Comparison of ENCODE assay signal across 8 mouse cellular contexts in the genomic region with DNA sequence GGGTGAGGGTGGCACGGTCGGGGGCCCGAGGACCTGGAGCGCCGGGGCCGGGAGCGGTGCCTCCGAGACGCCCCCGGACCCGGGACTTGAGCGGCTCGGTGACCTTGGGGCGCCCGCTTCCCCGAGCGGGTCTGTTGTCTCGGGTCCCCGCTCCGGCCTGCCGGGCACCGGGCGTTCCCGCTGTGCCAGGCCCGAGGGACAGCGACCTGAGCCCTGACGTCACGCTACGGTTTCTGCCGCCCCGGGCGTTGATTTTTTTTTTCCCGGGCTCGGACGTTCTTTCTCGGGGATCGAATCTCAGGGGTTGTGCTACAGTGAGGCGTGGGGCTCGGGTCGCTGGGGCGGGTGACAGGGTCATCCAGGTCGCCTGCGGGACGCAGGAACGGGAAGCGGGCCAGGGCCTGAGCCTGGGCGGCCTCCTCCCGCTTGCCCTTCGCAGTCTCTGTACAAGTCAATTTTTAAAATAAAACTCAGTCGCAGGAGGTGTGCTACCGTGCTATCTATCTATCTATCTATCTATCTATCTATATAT. TPM values are rescaled to one million over a fixed set of nuclear protein-coding genes. Genes with fewer than 3 reads are reported as not detected.
DNase-seq lines count a peak whose midpoint lies in the region; ATAC-seq and TF ChIP-seq lines count a peak whose summit lies in the region.

A gene (minus strand): TSS at position 200 of the 532 bp plus-strand sequence.

- WGBS in hindbrain, embryonic 15.5 days: 1% methylated on average over 46 of the region's 51 CpGs
- under 1% methylated on average over 45 of the region's 51 CpGs for WGBS in liver, embryonic 14.5 days (ENCODE audit: insufficient replicate concordance)
- WGBS in stomach, embryonic 14.5 days: under 1% methylated on average over 51 of the region's 51 CpGs

- H3K9ac ChIP-seq in hindbrain, embryonic 15.5 days: peak within 1 kb of the TSS; percentile 96
- H3K9ac ChIP-seq in liver, embryonic 14.5 days (replicated peaks): peak within 1 kb of the TSS; percentile 89
- peak within 1 kb of the TSS; percentile 95 for H3K9ac ChIP-seq in stomach, embryonic 14.5 days (replicated peaks; ENCODE audit: low read depth, low read length)

- intact Hi-C loops in left cerebral cortex, adult 2 months (cut with DNase I): no loop called here

- H3K27me3 ChIP-seq in hindbrain, embryonic 15.5 days: no peaks in the 10 kb centered on the region
- H3K27me3 ChIP-seq in liver, embryonic 14.5 days (ENCODE audit: control insufficient read depth, insufficient read depth, low read length): no peaks in the 10 kb centered on the region
- H3K27me3 ChIP-seq in stomach, embryonic 14.5 days (ENCODE audit: control insufficient read depth, insufficient read depth, low read length): no peaks in the 10 kb centered on the region

- TF ChIP-seq CTCF in left cerebral cortex, adult 2 months (IDR thresholded peaks at IDR 0.05): no peak
- TF ChIP-seq CTCF in liver, embryonic 14.5 days (IDR thresholded peaks at IDR 0.05; ENCODE audit: low read depth): no peak

- TF ChIP-seq EP300 in liver, embryonic 14.5 days (IDR thresholded peaks at IDR 0.05; ENCODE audit: low read depth): no peak

- peak within 1 kb of the TSS; percentile 100 for H3K4me3 ChIP-seq in left cerebral cortex, adult 2 months
- peak within 1 kb of the TSS; percentile 99 for H3K4me3 ChIP-seq in hindbrain, embryonic 15.5 days
- peak within 1 kb of the TSS; percentile 86 to 95 for H3K4me3 ChIP-seq in liver, embryonic 14.5 days (ENCODE audit: insufficient read depth in 1 of 2, low read depth in 2 of 2, low read length in 2 of 2)
- H3K4me3 ChIP-seq in stomach, embryonic 14.5 days (ENCODE audit: low read depth, low read length): peak within 1 kb of the TSS; percentile 98

- H3K36me3 ChIP-seq in hindbrain, embryonic 15.5 days: peaks cover 31% of the 10 kb centered on the region
- peaks cover 33% of the 10 kb centered on the region for H3K36me3 ChIP-seq in liver, embryonic 14.5 days (replicated peaks; ENCODE audit: control insufficient read depth, insufficient read depth, low read depth)
- H3K36me3 ChIP-seq in stomach, embryonic 14.5 days (ENCODE audit: control insufficient read depth, insufficient read depth, low read length): peaks cover 28% of the 10 kb centered on the region

- H3K27ac ChIP-seq in left cerebral cortex, adult 2 months: peak within 1 kb of the TSS; percentile 95
- H3K27ac ChIP-seq in hindbrain, embryonic 15.5 days (replicated peaks): peak within 1 kb of the TSS; percentile 90
- peak within 1 kb of the TSS; percentile 86 for H3K27ac ChIP-seq in liver, embryonic 14.5 days
- peak within 1 kb of the TSS; percentile 85 for H3K27ac ChIP-seq in stomach, embryonic 14.5 days (ENCODE audit: low read length)

- H3K4me1 ChIP-seq in hindbrain, embryonic 15.5 days (replicated peaks): peaks cover 58% of the 10 kb centered on the region
- H3K4me1 ChIP-seq in liver, embryonic 14.5 days (replicated peaks; ENCODE audit: control insufficient read depth in 2 of 2, insufficient read depth in 2 of 2, low read length in 1 of 2): peaks cover 11 to 18% of the 10 kb centered on the region in 2 experiments
- H3K4me1 ChIP-seq in stomach, embryonic 14.5 days (ENCODE audit: control insufficient read depth, insufficient read depth, low read length): peaks cover 26% of the 10 kb centered on the region

- no peaks in the 10 kb centered on the region for H3K9me3 ChIP-seq in hindbrain, embryonic 15.5 days
- H3K9me3 ChIP-seq in liver, embryonic 14.5 days (ENCODE audit: control insufficient read depth, low read length): no peaks in the 10 kb centered on the region
- H3K9me3 ChIP-seq in stomach, embryonic 14.5 days (ENCODE audit: control insufficient read depth, low read depth, low read length): no peaks in the 10 kb centered on the region

- no peak for ATAC-seq in hindbrain, embryonic 15.5 days (ENCODE audit: low FRiP score, low read depth)
- ATAC-seq in liver, embryonic 14.5 days (ENCODE audit: insufficient read depth): peak; percentile 64
- ATAC-seq in stomach, embryonic 14.5 days (ENCODE audit: insufficient number of reproducible peaks, insufficient read depth, low FRiP score, low read depth): no peak; the same call in 1 of the 2 replicates

- DNase-seq in left cerebral cortex, adult 2 months (ENCODE audit: extremely low spot score in 1 of 2, low spot score in 2 of 2): no peak
- DNase-seq in left cerebral cortex, adult 11 months (ENCODE audit: low spot score): no peak
- peak; percentile 47 for DNase-seq in adrenal gland, postnatal 25 days
- DNase-seq in gastrocnemius, adult 18-20 months (ENCODE audit: low spot score): no peak
- no peak for DNase-seq in liver, embryonic 14.5 days (ENCODE audit: low read depth in 3 of 3, low spot score in 3 of 3)
- no peak for DNase-seq in cerebellum, postnatal 4 days (ENCODE audit: low spot score in 2 of 2)

- H3K4me2 ChIP-seq in hindbrain, embryonic 15.5 days: peak within 1 kb of the TSS; percentile 81
- peak within 1 kb of the TSS; percentile 99 for H3K4me2 ChIP-seq in liver, embryonic 14.5 days (ENCODE audit: low read depth)
- H3K4me2 ChIP-seq in stomach, embryonic 14.5 days (replicated peaks; ENCODE audit: low read depth, low read length): peak within 1 kb of the TSS; percentile 88

RNA-seq across cellular contexts. Expression of the gene that starts here (rescaled TPM):
- 10 to 100 TPM; 68.1 to 81.2 TPM for total RNA-seq in left cerebral cortex, adult 2 months (2021)
- 84.6 and 90.1 TPM in 2 replicates for total RNA-seq in adrenal gland, postnatal 25 days (2021)
- total RNA-seq in gastrocnemius, adult 18-20 months (2021): 10 to 100 TPM; 19.6 to 21.0 TPM
- 114 and 124 TPM in 2 replicates for polyA plus RNA-seq in hindbrain, embryonic 15.5 days (2015; fragmentation: Nextera tagmentation; extraction: Ambion mirVana)
- 40.3 and 45.5 TPM in 2 replicates for polyA plus RNA-seq in liver, embryonic 14.5 days (2012; rRNA removed)
- polyA plus RNA-seq in liver, embryonic 14.5 days (2014; fragmentation: Nextera tagmentation; extraction: Ambion mirVana): 122 and 125 TPM in 2 replicates
- 244 and 254 TPM in 2 replicates for polyA plus RNA-seq in stomach, embryonic 14.5 days (2014; fragmentation: Nextera tagmentation; extraction: Ambion mirVana)
